Mouse (Mus musculus): Measurements from ENCODE around the gene Ceacam19.

- no peak for TF ChIP-seq CTCF (IDR thresholded peaks at IDR 0.05; ENCODE audit: low read depth, low read length)
- no peak for TF ChIP-seq POLR2A (IDR thresholded peaks at IDR 0.05; ENCODE audit: extremely low read depth, insufficient read depth, low read length)
These were observed 24.1 kb upstream of the Ceacam19 start for GRCm38 (mm10) chr7:19911695-19912524.
